Mouse (Mus musculus) ES-Bruce4 (cell line): ENCODE data around the gene Tmem88.

Experiments
- CTCF ChIP-seq: IDR thresholded peaks from one replicate; pipeline ENCODE4 v1.8.1; 2011; ENCODE audit warnings: low read depth, low read length
- EP300 ChIP-seq: IDR thresholded peaks from 2 replicates; pipeline ENCODE4 v1.6.1; 2011; ENCODE audit warnings: low read depth, low read length; ENCODE audit not compliant: insufficient read depth
- POLR2A ChIP-seq: IDR thresholded peaks from one replicate; pipeline ENCODE4 v1.8.1; 2011; ENCODE audit warnings: low read length; ENCODE audit not compliant: insufficient read depth

GRCm38 (mm10) chr11:69412548-69412947 is 14.5 kb upstream of the Tmem88 start:
- TF ChIP-seq POLR2A (no peak), CTCF (no peak), EP300 (no peak)
